Mouse (Mus musculus) bone marrow macrophage, adult 2 months (primary cell): Measurements from ENCODE around the gene Ttll13.

Source experiments
- CTCF ChIP-seq: IDR thresholded peaks from 2 replicates; pipeline ENCODE4 v1.5.1; 2012; ENCODE audit warnings: low read depth, mild to moderate bottlenecking, low read length, moderate library complexity
- POLR2A ChIP-seq: IDR thresholded peaks from 2 replicates; pipeline ENCODE4 v1.6.1; 2012; ENCODE audit warnings: mild to moderate bottlenecking, low read depth, low read length, borderline replicate concordance

GRCm38 (mm10) chr7:80198863-80199262, 47.3 kb upstream of the Ttll13 start:
- TF ChIP-seq POLR2A, result no peak
- TF ChIP-seq CTCF, result no peak
